Comparison of ENCODE assay signal across 8 mouse cellular contexts in the genomic region with DNA sequence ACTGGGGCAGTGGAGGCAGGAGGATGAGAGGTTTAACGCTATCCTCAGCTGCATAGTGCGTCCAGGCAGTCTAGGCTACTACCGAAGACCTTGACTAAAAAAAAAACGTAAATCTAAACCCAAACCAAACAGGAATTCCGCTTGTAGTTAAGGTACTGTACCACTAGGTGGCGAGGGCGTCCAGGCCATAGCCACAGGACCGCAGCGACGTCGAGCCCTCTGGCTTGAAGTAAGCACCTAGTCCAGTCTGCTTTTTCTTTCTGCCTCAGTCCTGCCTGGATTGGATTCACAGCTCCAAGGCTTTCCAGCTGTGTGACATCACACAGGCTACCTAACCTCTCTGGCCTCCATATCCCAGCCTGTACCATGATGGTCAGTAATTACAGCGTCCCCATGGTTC. TPM values are rescaled to one million over a fixed set of nuclear protein-coding genes. Genes with fewer than 3 reads are reported as not detected.
A peak's percentile ranks its signal among the peaks of the same experiment; 100 is the strongest.
DNase-seq lines count a peak whose midpoint lies in the region; ATAC-seq and TF ChIP-seq lines count a peak whose summit lies in the region.

No protein-coding gene starts in this region.

- H3K9ac ChIP-seq in kidney, postnatal 0 days (ENCODE audit: low read depth, low read length), result no peak overlapping the region

- peaks cover 22% of the 10 kb centered on the region for H3K27me3 ChIP-seq in embryonic facial prominence, embryonic 10.5 days (replicated peaks; ENCODE audit: low read depth, poor library complexity, severe bottlenecking)
- peaks cover 5% of the 10 kb centered on the region; the same call in 1 of the 2 replicates for H3K27me3 ChIP-seq in kidney, postnatal 0 days (ENCODE audit: insufficient read depth, low read length)

- 10% methylated on average over 12 of the region's 12 CpGs for WGBS in embryonic facial prominence, embryonic 10.5 days
- WGBS in kidney, postnatal 0 days, result 7% methylated on average over 12 of the region's 12 CpGs

- peak; percentile 44 for DNase-seq in left cerebral cortex, postnatal 4 days
- DNase-seq in left cerebral cortex, adult 11 months (ENCODE audit: low spot score), result no peak
- peak; percentile 86 for DNase-seq in ES-CJ7 (ENCODE audit: low read depth, low spot score)
- peak; percentile 81 for DNase-seq in adrenal gland, postnatal 14 days
- DNase-seq in embryonic facial prominence, embryonic 10.5 days (ENCODE audit: low spot score), result peak; percentile 77
- DNase-seq in kidney, postnatal 0 days (ENCODE audit: low spot score), result peak; percentile 65
- peak; percentile 60 to 72 for DNase-seq in natural killer cell, adult 2 months (ENCODE audit: low spot score in 2 of 2)
- DNase-seq in frontal cortex, postnatal 10 days (ENCODE audit: low spot score in 2 of 2), result no peak

- ATAC-seq in kidney, postnatal 0 days (replicated peaks; ENCODE audit: low FRiP score, low read depth), result peak; percentile 71

- intact Hi-C loops in left cerebral cortex, postnatal 4 days (cut with DNase I), result no loop called here

- H3K27ac ChIP-seq in embryonic facial prominence, embryonic 10.5 days (replicated peaks), result no peak overlapping the region
- no peak overlapping the region for H3K27ac ChIP-seq in kidney, postnatal 0 days

- H3K4me3 ChIP-seq in embryonic facial prominence, embryonic 10.5 days, result no peak overlapping the region
- H3K4me3 ChIP-seq in kidney, postnatal 0 days (replicated peaks; ENCODE audit: low read depth, low read length), result no peak overlapping the region

- H3K36me3 ChIP-seq in embryonic facial prominence, embryonic 10.5 days (replicated peaks), result no peaks in the 10 kb centered on the region
- no peaks in the 10 kb centered on the region for H3K36me3 ChIP-seq in kidney, postnatal 0 days (ENCODE audit: insufficient read depth, low read length)

- TF ChIP-seq CTCF in kidney, postnatal 0 days (IDR thresholded peaks at IDR 0.05; ENCODE audit: low read depth), result peak; percentile 80

- H3K4me2 ChIP-seq in kidney, postnatal 0 days (ENCODE audit: low read length), result no peak overlapping the region

- no peaks in the 10 kb centered on the region for H3K9me3 ChIP-seq in embryonic facial prominence, embryonic 10.5 days
- no peaks in the 10 kb centered on the region for H3K9me3 ChIP-seq in kidney, postnatal 0 days (replicated peaks; ENCODE audit: low read length)

- peaks cover 9% of the 10 kb centered on the region for H3K4me1 ChIP-seq in embryonic facial prominence, embryonic 10.5 days
- no peaks in the 10 kb centered on the region for H3K4me1 ChIP-seq in kidney, postnatal 0 days (replicated peaks; ENCODE audit: insufficient read depth, low read length)

RNA-seq across cellular contexts. Expression of a gene that starts 5.1 kb away (rescaled TPM):
- 10 to 100 TPM; 66.7 to 77.1 TPM for total RNA-seq in left cerebral cortex, postnatal 4 days (2021)
- total RNA-seq in adrenal gland, postnatal 14 days (2021), result 4.5 and 6.0 TPM in 2 replicates
- polyA plus RNA-seq in embryonic facial prominence, embryonic 10.5 days (2016; fragmentation: Nextera tagmentation; extraction: Ambion mirVana), result 5.2 and 6.9 TPM in 2 replicates
- 1.6 and 1.7 TPM in 2 replicates for polyA plus RNA-seq in kidney, postnatal 0 days (2015; fragmentation: Nextera tagmentation; extraction: Ambion mirVana)

RNA-seq across cellular contexts. Expression of a gene that starts 13.7 kb away (rescaled TPM):
- 100 to 1,000 TPM; 695 to 751 TPM for total RNA-seq in left cerebral cortex, postnatal 4 days (2021)
- total RNA-seq in adrenal gland, postnatal 14 days (2021), result 864 and 1,045 TPM in 2 replicates
- polyA plus RNA-seq in embryonic facial prominence, embryonic 10.5 days (2016; fragmentation: Nextera tagmentation; extraction: Ambion mirVana), result 906 and 913 TPM in 2 replicates
- polyA plus RNA-seq in kidney, postnatal 0 days (2015; fragmentation: Nextera tagmentation; extraction: Ambion mirVana), result 1,042 and 1,140 TPM in 2 replicates

RNA-seq across cellular contexts. Expression of a gene that starts 15.1 kb away (rescaled TPM):
- not detected for total RNA-seq in left cerebral cortex, postnatal 4 days (2021)
- total RNA-seq in adrenal gland, postnatal 14 days (2021), result not detected in 2 replicates
- polyA plus RNA-seq in embryonic facial prominence, embryonic 10.5 days (2016; fragmentation: Nextera tagmentation; extraction: Ambion mirVana), result not detected in 2 replicates
- polyA plus RNA-seq in kidney, postnatal 0 days (2015; fragmentation: Nextera tagmentation; extraction: Ambion mirVana), result not detected in 2 replicates

RNA-seq across cellular contexts. Expression of a gene that starts 26.9 kb away (rescaled TPM):
- total RNA-seq in left cerebral cortex, postnatal 4 days (2021), result 100 to 1,000 TPM; 506 to 527 TPM
- 162 and 173 TPM in 2 replicates for total RNA-seq in adrenal gland, postnatal 14 days (2021)
- 85.5 and 87.8 TPM in 2 replicates for polyA plus RNA-seq in embryonic facial prominence, embryonic 10.5 days (2016; fragmentation: Nextera tagmentation; extraction: Ambion mirVana)
- 69.5 and 70.2 TPM in 2 replicates for polyA plus RNA-seq in kidney, postnatal 0 days (2015; fragmentation: Nextera tagmentation; extraction: Ambion mirVana)

Comparison
In these comparisons a context has a peak if more than half of its experiments do, and no peak if none do; other contexts are left out.
1. DNase-seq: peak in left cerebral cortex, postnatal 4 days (single experiment), ES-CJ7 (single experiment), adrenal gland, postnatal 14 days (single experiment), embryonic facial prominence, embryonic 10.5 days (single experiment), kidney, postnatal 0 days (single experiment) and natural killer cell, adult 2 months (2 of 2); none in left cerebral cortex, adult 11 months (single experiment) and frontal cortex, postnatal 10 days (0 of 2).